Mouse (Mus musculus) midbrain, embryonic 15.5 days (tissue): Measurements from ENCODE around the gene Tmem41b. TPM values are rescaled to one million over a fixed set of nuclear protein-coding genes. Genes with fewer than 3 reads are reported as not detected.
"Not testable (repeated sequence)": the region's sequence is repeated elsewhere in the genome, so short reads cannot be mapped to it uniquely, and the experiment has no call there.

Source experiments
- ATAC-seq: fragments of 200-750 bp; cut with Nextera tagmentation; replicated peaks from 2 replicates; pipeline ENCODE4 v1.8.0; 2017; ENCODE audit warnings: moderate TSS enrichment
- H3K27ac ChIP-seq: fragments of 300-500 bp; sonication (generic); 2 replicates; pipeline ENCODE4 v1.5.1; 2015; ENCODE audit warnings: mild to moderate bottlenecking, inconsistent platforms
- H3K27me3 ChIP-seq: fragments of 300-500 bp; sonication (generic); replicated peaks from 2 replicates; pipeline ENCODE4 v1.6.1; 2015; ENCODE audit warnings: inconsistent platforms
- H3K36me3 ChIP-seq: fragments of 300-500 bp; sonication (generic); replicated peaks from 2 replicates; pipeline ENCODE4 v1.6.1; 2015; ENCODE audit warnings: inconsistent platforms
- H3K4me1 ChIP-seq: fragments of 300-500 bp; sonication (generic); 2 replicates; pipeline ENCODE4 v1.6.1; 2015; ENCODE audit warnings: inconsistent platforms
- H3K4me2 ChIP-seq: fragments of 300-500 bp; sonication (generic); 2 replicates; pipeline ENCODE4 v1.6.1; 2015; ENCODE audit warnings: inconsistent platforms, mild to moderate bottlenecking, moderate library complexity
- H3K4me3 ChIP-seq: fragments of 300-500 bp; sonication (generic); 2 replicates; pipeline ENCODE4 v1.5.1; 2015; ENCODE audit warnings: mild to moderate bottlenecking, inconsistent platforms
- H3K9ac ChIP-seq: fragments of 300-500 bp; sonication (generic); 2 replicates; pipeline ENCODE4 v1.6.1; 2015; ENCODE audit warnings: mild to moderate bottlenecking, inconsistent platforms
- H3K9me3 ChIP-seq: fragments of 300-500 bp; sonication (generic); 2 replicates; pipeline ENCODE4 v1.6.1; 2016; ENCODE audit warnings: inconsistent platforms
- WGBS: fragments of 180-500 bp; shearing (Covaris S2); methylation state at CpG from one replicate; pipeline ENCODE4 v1.1.7; 2015; ENCODE audit warnings: mixed read lengths; 5-methylcytosine and 5-hydroxymethylcytosine counted together
- polyA plus RNA-seq: library from polyadenylated mRNA; unstranded; fragments of >200 nt; fragmentation: Nextera tagmentation; extraction: Ambion mirVana; gene quantifications from 2 replicates; pipeline ENCODE4 v1.2.1, GENCODE M21; 2015

Gene Tmem41b
- 58.1 and 63.1 TPM in 2 replicates for polyA plus RNA-seq

- H3K4me1 ChIP-seq = peaks cover 22% of the 10 kb centered on the region
- H3K9ac ChIP-seq = peak within 1 kb of the TSS; percentile 55
- 39% methylated on average over 6 of the region's 6 CpGs for WGBS
- H3K4me3 ChIP-seq = peak within 1 kb of the TSS; percentile 61
- H3K36me3 ChIP-seq, H3K27me3 ChIP-seq, H3K9me3 ChIP-seq: not testable (repeated sequence)
- peak; percentile 2; the same call in 1 of the 2 replicates for ATAC-seq
- H3K27ac ChIP-seq = peak within 1 kb of the TSS; percentile 87
- H3K4me2 ChIP-seq = peak within 1 kb of the TSS; percentile 63
Measured at GRCm38 (mm10) chr7:109986775-109987174, at the start of gene Tmem41b. Gene Tmem41b, minus strand, starts transcription at chr7:109986929.

- 80% methylated on average over 3 of the region's 3 CpGs for WGBS
- H3K27ac ChIP-seq = no peak overlapping the region
- H3K9me3 ChIP-seq = no peaks in the 10 kb centered on the region
- H3K36me3 ChIP-seq = peaks cover 16% of the 10 kb centered on the region; the same call in 1 of the 2 replicates
- no peak overlapping the region for H3K9ac ChIP-seq
- no peak overlapping the region for H3K4me2 ChIP-seq
- no peaks in the 10 kb centered on the region for H3K27me3 ChIP-seq
- ATAC-seq = no peak
- H3K4me1 ChIP-seq = no peaks in the 10 kb centered on the region
- no peak overlapping the region for H3K4me3 ChIP-seq
Measured at GRCm38 (mm10) chr7:110030342-110030741, 43.6 kb upstream of the Tmem41b start.

GRCm38 (mm10) chr7:110028826-110029225 lies 42.1 kb upstream of the Tmem41b start:
- H3K27ac ChIP-seq = no peak overlapping the region
- no peak overlapping the region for H3K9ac ChIP-seq
- H3K4me2 ChIP-seq = no peak overlapping the region
- no peak overlapping the region for H3K4me3 ChIP-seq
- peaks cover 16% of the 10 kb centered on the region; the same call in 1 of the 2 replicates for H3K36me3 ChIP-seq
- no peak for ATAC-seq
- no peaks in the 10 kb centered on the region for H3K4me1 ChIP-seq
- no peaks in the 10 kb centered on the region for H3K9me3 ChIP-seq
- H3K27me3 ChIP-seq = no peaks in the 10 kb centered on the region
- 78% methylated on average over 1 of the region's 1 CpGs for WGBS

- 80% methylated on average over 2 of the region's 2 CpGs for WGBS
- H3K27me3 ChIP-seq = no peaks in the 10 kb centered on the region
- no peak overlapping the region for H3K4me3 ChIP-seq
- H3K27ac ChIP-seq = no peak overlapping the region
- no peak overlapping the region for H3K4me2 ChIP-seq
- H3K36me3 ChIP-seq = peaks cover 6% of the 10 kb centered on the region; the same call in 1 of the 2 replicates
- H3K9ac ChIP-seq = no peak overlapping the region
- no peak for ATAC-seq
- H3K9me3 ChIP-seq = no peaks in the 10 kb centered on the region
- no peaks in the 10 kb centered on the region for H3K4me1 ChIP-seq
Measured at GRCm38 (mm10) chr7:110026594-110026993, 39.9 kb upstream of the Tmem41b start.

- WGBS = 98% methylated on average over 1 of the region's 1 CpGs
- ATAC-seq = no peak
- no peak overlapping the region for H3K4me3 ChIP-seq
- H3K4me1 ChIP-seq = peaks cover 16% of the 10 kb centered on the region
- H3K27ac ChIP-seq = no peak overlapping the region
- H3K36me3 ChIP-seq = no peaks in the 10 kb centered on the region
- no peak overlapping the region for H3K4me2 ChIP-seq
- H3K9ac ChIP-seq = no peak overlapping the region
- H3K27me3 ChIP-seq = no peaks in the 10 kb centered on the region
- H3K9me3 ChIP-seq = no peaks in the 10 kb centered on the region
Measured at GRCm38 (mm10) chr7:110023553-110023952, 36.8 kb upstream of the Tmem41b start.

- peak overlapping the region; percentile 91 for H3K9ac ChIP-seq
- WGBS = under 1% methylated on average over 42 of the region's 42 CpGs
- ATAC-seq = peak; percentile 89
Measured at GRCm38 (mm10) chr7:110018631-110019482, 32.1 kb upstream of the Tmem41b start.

GRCm38 (mm10) chr7:110018117-110018630 lies 31.4 kb upstream of the Tmem41b start, which contains the start of gene Ipo7:
Gene Ipo7, plus strand, starts transcription at chr7:110018274.
- Histone ChIP-seq H3K9me3 (no peaks in the 10 kb centered on the region), H3K36me3 (no peaks in the 10 kb centered on the region), H3K4me2 (peak within 1 kb of the TSS; percentile 87), H3K27me3 (no peaks in the 10 kb centered on the region), H3K9ac (peak within 1 kb of the TSS; percentile 91), H3K27ac (peak within 1 kb of the TSS; percentile 87), H3K4me3 (peak within 1 kb of the TSS; percentile 82), H3K4me1 (peaks cover 16% of the 10 kb centered on the region)
- peak; percentile 99 for ATAC-seq
- WGBS = under 1% methylated on average over 48 of the region's 48 CpGs

More at GRCm38 (mm10) chr7:110018631-110019482, 32.1 kb upstream of the Tmem41b start:
- Histone ChIP-seq H3K9me3 (no peaks in the 10 kb centered on the region), H3K27ac (peak overlapping the region; percentile 87), H3K27me3 (no peaks in the 10 kb centered on the region), H3K4me1 (peaks cover 16% of the 10 kb centered on the region), H3K4me2 (peak overlapping the region; percentile 87), H3K36me3 (no peaks in the 10 kb centered on the region), H3K4me3 (peak overlapping the region; percentile 82)

- H3K4me3 ChIP-seq = no peak overlapping the region
- H3K27me3 ChIP-seq = no peaks in the 10 kb centered on the region
- no peaks in the 10 kb centered on the region for H3K9me3 ChIP-seq
- WGBS = 92% methylated on average over 5 of the region's 5 CpGs
- no peak overlapping the region for H3K9ac ChIP-seq
- H3K4me2 ChIP-seq = no peak overlapping the region
- no peaks in the 10 kb centered on the region for H3K36me3 ChIP-seq
- H3K4me1 ChIP-seq = peaks cover 4% of the 10 kb centered on the region
- no peak for ATAC-seq
- no peak overlapping the region for H3K27ac ChIP-seq
Measured at GRCm38 (mm10) chr7:110014272-110014671, 27.5 kb upstream of the Tmem41b start.

- Histone ChIP-seq H3K4me3 (no peak overlapping the region), H3K27me3 (no peaks in the 10 kb centered on the region), H3K27ac (no peak overlapping the region), H3K9ac (no peak overlapping the region), H3K36me3 (no peaks in the 10 kb centered on the region), H3K4me1 (no peaks in the 10 kb centered on the region), H3K9me3 (no peaks in the 10 kb centered on the region), H3K4me2 (no peak overlapping the region)
- WGBS = 57% methylated on average over 1 of the region's 1 CpGs
- ATAC-seq = no peak
Measured at GRCm38 (mm10) chr7:110011417-110011816, 24.7 kb upstream of the Tmem41b start.

- Histone ChIP-seq H3K36me3 (no peaks in the 10 kb centered on the region), H3K27ac (no peak overlapping the region)
- no peak for ATAC-seq
Measured at GRCm38 (mm10) chr7:110009084-110009483, 22.4 kb upstream of the Tmem41b start.

GRCm38 (mm10) chr7:110008513-110008912 lies 21.8 kb upstream of the Tmem41b start:
- no peaks in the 10 kb centered on the region for H3K4me1 ChIP-seq
- no peak for ATAC-seq

More at GRCm38 (mm10) chr7:110009084-110009483, 22.4 kb upstream of the Tmem41b start:
- Histone ChIP-seq H3K4me2 (no peak overlapping the region), H3K9ac (no peak overlapping the region), H3K4me3 (no peak overlapping the region), H3K4me1 (no peaks in the 10 kb centered on the region), H3K9me3 (no peaks in the 10 kb centered on the region), H3K27me3 (no peaks in the 10 kb centered on the region)
- 91% methylated on average over 6 of the region's 6 CpGs for WGBS

GRCm38 (mm10) chr7:110006471-110007195 lies 19.9 kb upstream of the Tmem41b start:
- WGBS = 72% methylated on average over 5 of the region's 5 CpGs
- H3K4me2 ChIP-seq = no peak overlapping the region
- H3K27me3 ChIP-seq = no peaks in the 10 kb centered on the region
- no peaks in the 10 kb centered on the region for H3K36me3 ChIP-seq
- H3K4me3 ChIP-seq = no peak overlapping the region
- H3K27ac ChIP-seq = no peak overlapping the region
- peaks cover 6% of the 10 kb centered on the region; the same call in 1 of the 2 replicates for H3K4me1 ChIP-seq
- ATAC-seq = no peak
- H3K9me3 ChIP-seq = no peaks in the 10 kb centered on the region
- H3K9ac ChIP-seq = no peak overlapping the region

More at GRCm38 (mm10) chr7:110008513-110008912, 21.8 kb upstream of the Tmem41b start:
- Histone ChIP-seq H3K36me3 (no peaks in the 10 kb centered on the region), H3K4me2 (no peak overlapping the region), H3K27ac (no peak overlapping the region), H3K27me3 (no peaks in the 10 kb centered on the region), H3K9ac (no peak overlapping the region), H3K9me3 (no peaks in the 10 kb centered on the region), H3K4me3 (no peak overlapping the region)
- 96% methylated on average over 1 of the region's 1 CpGs for WGBS
